Mouse (Mus musculus) lung, postnatal 14 days (tissue): ENCODE results near the gene Me3.

Source experiments
- DNase-seq: peaks from one replicate; pipeline ENCODE4 v3.0.0; 2021

Gene Me3

GRCm38 (mm10) chr7:89632342-89633251 lies at the start of gene Me3:
Me3 (plus strand) TSS chr7:89632392.
- DNase-seq: peak; percentile 62

DNA sequence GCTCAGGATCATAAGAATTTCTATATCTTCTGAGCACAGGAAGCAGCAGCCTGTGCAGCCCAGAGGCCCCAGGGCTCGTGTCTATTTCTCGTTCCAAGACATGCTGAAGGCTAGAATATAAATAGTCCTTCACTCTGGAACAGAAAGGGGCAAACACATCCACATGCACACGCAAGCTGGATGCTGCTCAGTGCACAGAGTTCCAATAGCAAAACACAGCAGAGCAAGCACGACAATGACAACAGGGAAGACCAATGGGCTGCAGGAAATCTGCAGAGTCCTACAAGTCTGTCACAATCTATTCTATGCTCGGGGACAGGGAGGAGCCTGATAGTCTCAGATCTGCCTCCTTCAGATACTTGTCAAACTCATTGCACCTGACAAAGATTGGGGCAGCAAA lies 42.2 kb upstream of the Me3 start:
- no peak for DNase-seq

- DNase-seq: no peak
These were observed 41.5 kb upstream of the Me3 start for GRCm38 (mm10) chr7:89590542-89591251.

GRCm38 (mm10) chr7:89595813-89596212 lies 36.4 kb upstream of the Me3 start:
- DNase-seq: no peak

- no peak for DNase-seq
These were observed 26.3 kb upstream of the Me3 start for GRCm38 (mm10) chr7:89605589-89606536.

GRCm38 (mm10) chr7:89607329-89607728 lies 24.9 kb upstream of the Me3 start:
- no peak for DNase-seq

GRCm38 (mm10) chr7:89611236-89611635 lies 21.0 kb upstream of the Me3 start:
- no peak for DNase-seq

DNA sequence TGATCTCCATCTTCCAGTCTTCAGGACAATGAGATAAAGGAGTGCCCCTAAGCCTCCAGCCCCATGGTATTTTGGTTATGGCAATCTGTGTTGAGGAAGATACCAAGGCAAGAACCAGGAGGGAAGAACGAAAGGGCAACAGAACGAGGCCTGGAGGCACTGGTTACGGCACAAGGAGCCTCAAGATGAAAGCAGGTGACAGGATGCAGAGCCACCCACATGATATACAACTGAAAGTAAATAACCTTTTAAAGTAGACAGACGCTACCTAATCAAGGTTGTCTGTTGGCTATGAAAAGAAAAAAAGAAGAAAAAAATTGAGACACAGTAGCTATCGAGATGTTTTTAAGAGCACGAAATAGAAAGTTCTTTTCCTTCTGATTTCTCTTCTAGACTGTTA lies 16.0 kb upstream of the Me3 start:
- DNase-seq: no peak

GRCm38 (mm10) chr7:89623331-89623730 lies 8.9 kb upstream of the Me3 start:
- DNase-seq: no peak

DNA sequence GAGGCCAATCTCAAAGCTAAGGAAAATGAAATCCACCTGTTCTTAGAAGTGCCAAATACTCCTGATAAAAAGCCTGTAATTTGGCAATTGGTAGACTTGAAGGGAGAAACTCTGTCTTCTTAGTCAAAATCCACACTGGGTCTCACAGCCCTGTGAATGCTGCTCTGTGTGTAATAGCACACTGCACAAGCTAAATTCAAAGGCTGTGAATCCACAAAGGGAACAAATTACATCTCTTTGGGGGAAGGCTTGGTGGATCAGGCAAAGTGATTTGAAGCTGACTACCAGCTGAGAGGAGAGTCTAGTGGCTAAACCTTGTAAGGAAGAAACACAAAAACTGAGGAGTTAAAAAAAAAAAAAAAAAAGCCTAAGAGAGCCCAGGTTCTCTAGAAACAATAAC lies 4.8 kb upstream of the Me3 start:
- DNase-seq: no peak

DNA sequence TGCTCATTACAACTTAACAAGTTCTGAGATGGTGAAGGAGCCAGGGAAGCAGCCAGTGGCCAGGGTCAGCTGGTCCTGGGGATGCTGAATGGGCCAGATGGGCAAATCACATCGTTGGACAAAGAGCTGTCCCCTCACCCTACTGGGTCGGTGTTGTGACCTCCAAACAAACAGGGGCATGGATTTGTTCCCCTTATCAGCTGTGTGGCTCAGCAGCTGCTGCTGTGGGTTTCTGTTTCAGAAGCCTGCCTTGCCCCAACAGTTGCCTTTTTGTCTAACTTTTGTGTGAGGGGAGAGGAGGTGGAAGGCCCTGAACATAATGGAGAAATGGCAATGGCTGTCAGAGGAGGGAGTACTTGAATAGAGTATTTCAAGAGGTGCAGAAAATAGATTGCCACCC lies 4.2 kb upstream of the Me3 start:
- no peak for DNase-seq

GRCm38 (mm10) chr7:89629006-89629405 lies 3.2 kb upstream of the Me3 start:
- no peak for DNase-seq

- DNase-seq: no peak
These were observed 2.3 kb upstream of the Me3 start for GRCm38 (mm10) chr7:89629914-89630313.

GRCm38 (mm10) chr7:89630796-89631195 lies 1.4 kb upstream of the Me3 start:
- no peak for DNase-seq

- no peak for DNase-seq
These were observed 8.3 kb downstream of the Me3 start for GRCm38 (mm10) chr7:89640533-89640932.

- DNase-seq: no peak
These were observed 8.9 kb downstream of the Me3 start for GRCm38 (mm10) chr7:89640944-89641661.

GRCm38 (mm10) chr7:89645015-89645414 lies 12.8 kb downstream of the Me3 start:
- DNase-seq: no peak

DNA sequence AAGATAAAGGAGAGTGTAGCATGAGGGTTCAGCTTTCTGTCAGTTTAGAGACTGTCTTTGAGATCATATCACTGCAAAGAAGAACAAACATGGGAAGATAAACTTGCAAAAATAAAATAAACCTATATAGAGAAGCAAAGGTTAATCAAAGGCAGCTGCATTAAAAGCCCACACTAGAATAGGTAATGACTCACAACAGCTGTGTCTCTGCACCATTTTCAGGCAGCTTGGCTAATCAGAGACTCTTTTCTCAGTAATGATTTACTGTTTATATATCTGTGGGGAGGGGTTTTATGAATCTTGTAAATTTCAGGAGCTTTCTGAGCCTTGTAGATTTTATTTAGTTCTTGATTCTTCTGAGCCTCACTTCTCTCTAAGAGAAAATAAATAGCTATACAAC lies 15.7 kb downstream of the Me3 start:
- no peak for DNase-seq

DNA sequence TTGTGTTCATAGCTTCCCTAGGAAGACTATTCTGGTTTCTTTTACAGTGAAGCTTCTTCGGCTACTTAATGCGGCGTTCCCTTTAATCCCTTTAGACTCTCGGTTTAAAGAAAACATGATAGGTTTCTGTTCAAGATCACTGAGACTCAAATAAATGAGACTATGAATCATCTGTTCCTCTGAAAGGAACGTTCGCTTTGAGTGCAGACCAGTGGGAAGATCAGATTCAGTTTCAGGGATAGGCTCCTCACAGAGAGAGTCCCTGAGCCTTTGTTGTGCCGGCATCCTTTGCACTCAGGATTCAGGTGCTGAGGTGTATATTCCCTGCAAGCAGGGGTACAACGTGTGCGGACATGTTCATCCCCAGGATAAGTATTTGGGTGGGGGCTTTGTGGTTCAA lies 25.0 kb downstream of the Me3 start:
- no peak for DNase-seq

GRCm38 (mm10) chr7:89657692-89658212 lies 25.6 kb downstream of the Me3 start:
- no peak for DNase-seq

GRCm38 (mm10) chr7:89664197-89664596 lies 32.0 kb downstream of the Me3 start:
- no peak for DNase-seq

- DNase-seq: no peak
These were observed 34.2 kb downstream of the Me3 start for GRCm38 (mm10) chr7:89666361-89666760.
